Mouse (Mus musculus): ENCODE measurements around the gene Ldb2.

The Ldb2 gene

DNA sequence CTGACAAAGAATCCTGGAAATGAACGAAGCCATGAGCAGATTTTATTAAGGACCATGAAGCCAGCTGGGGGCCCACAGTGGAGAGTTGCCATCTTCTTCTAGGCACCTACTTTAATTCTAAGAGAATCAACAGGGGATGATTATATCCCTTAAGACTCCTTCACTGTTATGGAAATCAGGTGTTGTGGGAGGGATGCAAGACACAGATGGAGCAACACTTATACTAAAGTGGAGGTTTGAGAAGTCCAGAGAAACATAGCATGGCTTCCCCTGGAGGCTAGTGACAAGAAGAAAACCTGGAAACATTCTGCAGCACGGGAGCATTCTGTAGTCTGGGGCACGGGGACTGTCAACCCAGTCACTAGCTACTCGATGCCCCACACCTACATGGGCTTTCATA is 85.0 kb downstream of the Ldb2 start:
- no peak for DNase-seq

DNA sequence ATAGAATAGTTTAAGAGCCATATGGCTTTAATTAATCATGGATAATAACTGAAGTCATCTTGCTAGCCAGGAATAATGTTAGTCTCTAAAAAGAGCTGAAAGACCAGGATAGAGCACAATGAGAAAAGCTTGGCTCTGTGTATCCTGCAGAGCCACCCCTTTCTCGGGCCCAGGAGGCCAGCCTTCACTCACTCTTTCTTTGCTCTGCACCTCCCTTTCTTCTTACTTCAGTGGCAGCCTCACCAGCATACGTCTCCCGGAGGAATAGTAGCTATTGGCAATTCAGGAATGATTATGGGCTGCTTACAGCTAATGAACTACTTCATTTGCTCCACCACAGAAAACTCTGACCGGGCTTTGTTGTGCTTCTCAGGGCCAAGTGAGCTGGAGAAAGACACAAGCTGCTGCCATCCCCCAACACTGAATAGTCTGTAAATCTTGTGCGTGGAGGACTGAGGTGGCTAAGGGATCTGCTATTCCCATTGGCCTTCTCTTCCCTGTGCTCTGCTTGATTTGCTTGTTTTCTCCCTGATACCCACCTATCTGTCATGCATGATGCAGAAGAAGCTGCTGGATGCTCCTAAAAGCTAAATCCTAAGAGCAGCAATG is 86.2 kb downstream of the Ldb2 start:
- no peak for DNase-seq

DNA sequence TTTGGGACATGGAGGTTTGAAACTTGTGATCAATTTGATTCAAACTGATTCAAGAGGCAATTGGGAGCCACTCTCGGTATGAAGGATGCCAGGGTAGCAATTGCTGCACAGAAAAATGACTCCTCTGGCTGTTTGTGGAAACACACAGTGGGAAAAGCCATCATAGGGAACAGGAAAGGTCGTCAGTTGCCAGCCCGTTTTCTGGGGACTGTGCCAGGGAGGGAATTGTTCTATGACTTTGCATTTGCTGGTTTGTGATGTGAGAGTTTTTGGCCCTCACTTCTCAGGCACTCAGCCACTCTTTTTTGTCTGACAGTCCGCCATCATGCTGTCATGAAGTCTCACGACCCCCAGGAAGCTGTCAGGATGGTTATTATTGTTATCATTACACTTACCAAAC is 88.3 kb downstream of the Ldb2 start:
- no peak for DNase-seq

DNA sequence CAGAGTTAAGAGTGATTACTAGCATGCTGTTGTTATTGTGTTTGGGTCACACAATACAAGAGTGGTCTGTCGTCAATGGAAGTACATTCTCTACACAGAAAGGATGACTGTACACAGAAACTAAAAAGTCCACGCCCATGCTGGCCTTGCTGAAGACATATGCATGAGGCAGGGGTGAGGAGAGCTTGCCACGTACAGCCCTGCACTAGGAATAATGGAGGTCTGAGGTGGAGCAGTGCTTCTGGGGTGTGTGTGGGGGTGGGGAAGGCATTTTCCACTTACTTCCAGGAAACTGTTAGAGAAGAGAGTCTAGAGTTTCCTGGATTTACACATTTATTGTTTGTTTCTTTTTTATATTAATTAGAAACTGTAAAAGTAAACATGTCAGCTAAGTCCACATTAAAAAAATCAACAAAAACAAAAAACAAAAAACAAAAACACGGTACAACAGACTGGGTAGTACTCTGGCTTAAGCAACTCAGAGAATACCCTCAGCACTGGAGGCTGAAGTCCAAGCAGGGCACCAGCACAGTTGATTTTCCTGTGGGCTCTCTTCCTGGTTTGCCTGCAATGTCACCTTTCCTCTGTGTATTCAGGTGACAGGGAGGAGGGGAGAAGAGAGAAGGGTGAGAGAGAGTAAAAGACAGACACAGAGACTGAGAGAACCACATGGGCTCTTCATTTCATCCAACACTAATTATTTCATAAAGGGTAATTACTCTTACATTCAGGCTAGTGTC is 89.2 kb downstream of the Ldb2 start:
- no peak for DNase-seq

DNA sequence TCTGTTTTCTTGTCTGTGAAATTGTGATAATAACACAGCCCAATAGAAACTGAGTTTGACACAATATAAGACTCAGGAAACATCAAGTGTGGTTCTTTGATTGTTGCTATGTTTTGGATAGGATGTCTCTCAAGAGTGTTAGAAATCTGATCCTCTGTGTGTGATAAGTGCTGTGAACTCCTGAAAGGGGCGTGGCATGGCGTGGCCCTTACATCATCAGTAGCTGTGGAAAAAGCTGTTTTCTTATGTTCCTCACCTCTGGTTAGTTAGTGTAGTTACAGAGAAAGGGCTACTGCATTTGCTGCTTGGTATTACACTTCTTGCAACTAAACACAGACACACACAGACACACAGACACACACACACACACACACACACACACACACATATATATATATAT is 90.2 kb downstream of the Ldb2 start:
- DNase-seq = no peak

DNA sequence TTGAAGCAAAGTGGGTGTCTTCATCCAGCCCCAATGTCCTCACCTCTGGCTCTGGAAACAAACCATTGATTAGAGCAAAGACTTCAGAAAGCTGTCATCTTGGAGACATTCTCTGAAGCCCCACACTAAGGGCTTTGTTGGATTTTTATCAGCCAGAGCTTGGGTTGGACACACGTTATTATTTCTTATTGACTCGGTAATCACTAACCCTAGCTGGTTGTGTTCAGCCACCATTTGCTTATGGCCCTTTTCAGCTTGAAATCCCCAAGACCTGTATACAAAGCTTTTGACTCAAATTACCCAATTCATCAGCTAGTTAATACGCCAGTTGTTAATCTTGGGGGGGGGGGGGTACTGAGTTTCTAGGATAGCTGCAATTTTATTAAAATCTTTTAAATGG is 91.5 kb downstream of the Ldb2 start:
- DNase-seq = no peak

DNA sequence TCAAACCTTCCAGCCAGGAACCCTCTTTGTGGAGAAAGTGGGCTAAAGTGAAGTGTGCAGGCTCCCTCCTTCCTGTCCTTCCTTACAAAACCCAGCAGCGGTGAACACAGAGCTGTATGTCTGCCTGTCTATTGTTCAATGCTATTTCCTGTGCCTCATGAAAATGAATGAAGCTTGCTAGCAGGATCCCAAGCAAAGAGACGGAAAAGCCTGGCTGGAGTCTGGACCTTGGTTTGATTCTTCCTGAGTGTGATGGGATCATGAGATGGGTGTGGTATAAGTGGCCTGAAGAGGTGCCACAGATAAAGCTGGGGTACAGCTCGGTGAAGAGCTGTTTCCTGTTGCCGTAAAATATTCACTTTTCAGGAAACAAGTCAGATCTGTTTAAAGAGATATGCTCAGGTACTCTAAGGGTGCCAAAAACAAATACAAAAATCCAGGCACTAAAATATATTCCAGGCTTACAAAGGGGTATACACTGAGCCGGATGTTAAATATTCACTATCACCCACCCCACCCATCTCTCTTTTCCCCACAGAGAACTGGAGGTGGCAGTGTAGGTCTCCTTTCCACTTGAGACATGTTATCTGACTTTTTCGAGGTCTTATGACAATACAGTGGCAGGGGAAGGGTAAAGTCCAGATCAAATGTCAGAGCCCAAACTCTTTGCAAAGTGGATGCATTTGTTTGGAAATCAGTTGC is 92.3 kb downstream of the Ldb2 start:
- no peak for DNase-seq

DNA sequence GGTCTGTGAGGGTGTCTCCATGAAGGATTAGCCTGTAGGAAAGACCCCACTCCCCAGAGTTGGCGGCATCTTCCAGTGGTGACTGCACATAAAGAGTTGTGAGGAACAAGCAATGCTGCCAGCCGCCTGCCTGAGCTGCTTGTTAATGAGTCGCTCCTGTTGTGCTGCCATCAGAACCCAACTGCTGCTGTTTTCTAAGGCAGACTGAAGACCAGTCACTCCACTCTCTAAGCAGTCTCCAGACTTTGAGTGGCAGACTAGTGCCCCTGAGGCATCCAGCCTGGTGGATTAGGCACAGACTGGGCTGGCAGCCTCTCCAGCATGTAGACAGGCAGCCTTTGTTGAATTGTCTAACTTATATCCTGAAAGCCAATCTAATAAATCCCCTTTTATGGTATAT is 101.5 kb downstream of the Ldb2 start:
- DNase-seq = no peak

DNA sequence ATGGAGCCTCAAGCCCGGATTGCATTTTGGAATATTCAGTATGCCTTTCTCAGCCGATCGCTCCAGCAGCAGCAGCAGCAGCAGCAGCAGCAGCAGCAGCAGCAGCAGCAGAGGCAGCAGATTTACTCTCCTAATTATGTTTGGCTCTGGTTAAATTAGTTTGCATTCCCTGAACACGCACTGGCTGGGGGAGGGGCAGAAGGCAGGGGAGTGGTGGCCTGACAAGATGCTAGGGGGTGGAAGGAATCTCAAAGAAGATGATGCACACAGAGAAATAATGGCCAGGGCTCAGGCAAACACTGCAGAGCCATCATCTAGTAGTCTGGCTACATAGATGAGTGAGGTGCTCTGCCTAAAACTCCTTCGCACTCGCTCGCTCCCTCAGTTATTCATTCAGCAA is 102.9 kb downstream of the Ldb2 start:
- DNase-seq = no peak

DNA sequence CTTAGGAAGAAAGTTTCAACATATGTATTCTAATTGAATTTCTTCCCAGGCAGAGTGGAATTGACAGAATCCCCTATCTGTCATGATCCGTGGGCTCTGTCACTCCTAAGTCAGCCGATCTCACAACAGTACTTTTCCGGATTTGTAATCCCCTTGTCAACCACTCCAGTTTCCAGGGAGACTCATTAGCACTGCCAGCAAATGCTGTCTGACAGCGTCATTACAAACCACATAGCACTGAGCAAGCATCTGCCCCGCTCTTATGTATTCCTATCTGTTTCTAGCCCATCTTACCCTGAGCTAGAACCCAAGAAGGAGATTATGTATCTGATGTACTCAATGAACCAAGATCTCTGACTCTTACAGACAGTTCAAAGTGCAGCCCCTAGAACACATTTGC is 105.8 kb downstream of the Ldb2 start:
- no peak for DNase-seq

DNA sequence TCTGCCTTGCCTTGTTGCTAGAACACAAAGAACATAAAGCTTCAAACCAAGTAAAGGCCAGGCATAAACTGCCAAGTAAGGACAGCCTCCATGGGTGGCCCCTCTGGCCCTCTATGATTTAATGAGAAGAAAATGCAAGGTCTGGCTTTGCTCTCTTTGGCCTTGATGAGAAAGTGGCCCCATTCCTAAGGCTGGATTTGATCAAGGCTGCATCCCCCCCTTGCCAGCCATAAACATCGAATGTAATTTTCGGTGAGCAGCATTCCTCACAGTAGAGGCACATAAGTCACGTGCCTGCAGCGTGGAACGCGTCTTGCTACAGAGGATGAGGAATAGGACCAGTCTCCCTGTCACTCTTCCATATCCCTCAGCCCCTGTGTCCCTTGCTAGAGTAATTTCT is 113.1 kb downstream of the Ldb2 start:
- DNase-seq = no peak

DNA sequence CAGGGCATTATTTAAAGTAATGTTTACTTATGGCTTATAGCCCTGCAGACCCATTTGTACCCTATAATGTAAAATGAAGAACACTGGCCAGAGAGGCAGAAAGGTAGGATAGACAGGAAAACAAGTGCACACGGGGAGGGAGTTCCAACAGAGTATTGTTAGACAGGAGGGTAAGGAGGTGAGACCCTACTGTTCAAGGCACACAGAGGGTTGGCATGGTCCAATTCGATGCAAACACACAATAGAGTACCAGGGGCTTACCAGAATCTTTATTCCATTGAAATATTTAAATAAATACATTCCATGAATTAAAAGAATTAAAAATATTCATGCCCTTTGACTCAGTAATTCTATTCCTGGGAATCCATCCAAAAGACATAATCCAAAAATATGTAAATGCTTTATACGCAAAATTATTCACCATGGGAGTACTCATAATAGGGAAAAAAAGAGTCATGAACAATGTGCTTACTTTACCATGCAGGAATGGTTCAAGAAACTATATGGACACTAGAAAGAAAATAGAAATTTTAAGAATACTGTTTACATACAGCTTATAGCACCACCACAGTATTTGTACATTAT is 118.3 kb downstream of the Ldb2 start:
- DNase-seq = no peak

DNA sequence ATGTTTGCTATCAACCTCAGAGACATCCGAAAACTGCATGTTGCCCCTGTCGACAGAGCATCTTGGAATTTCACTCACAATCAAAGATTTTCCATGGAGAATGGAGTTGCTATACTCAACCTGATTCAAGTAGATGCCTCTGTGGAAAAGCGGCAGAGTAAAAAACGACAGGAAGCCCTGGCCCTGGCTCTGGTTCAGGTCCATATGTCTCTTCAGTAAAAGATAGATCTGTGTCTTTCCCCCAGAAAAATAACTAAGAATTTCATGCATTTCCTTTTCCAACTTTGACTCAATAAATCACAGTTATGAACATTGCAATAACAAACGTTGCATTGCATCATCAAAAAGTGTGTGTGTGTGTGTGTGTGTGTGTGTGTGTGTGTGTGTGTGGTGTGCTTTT is 121.7 kb downstream of the Ldb2 start:
- DNase-seq = no peak

DNA sequence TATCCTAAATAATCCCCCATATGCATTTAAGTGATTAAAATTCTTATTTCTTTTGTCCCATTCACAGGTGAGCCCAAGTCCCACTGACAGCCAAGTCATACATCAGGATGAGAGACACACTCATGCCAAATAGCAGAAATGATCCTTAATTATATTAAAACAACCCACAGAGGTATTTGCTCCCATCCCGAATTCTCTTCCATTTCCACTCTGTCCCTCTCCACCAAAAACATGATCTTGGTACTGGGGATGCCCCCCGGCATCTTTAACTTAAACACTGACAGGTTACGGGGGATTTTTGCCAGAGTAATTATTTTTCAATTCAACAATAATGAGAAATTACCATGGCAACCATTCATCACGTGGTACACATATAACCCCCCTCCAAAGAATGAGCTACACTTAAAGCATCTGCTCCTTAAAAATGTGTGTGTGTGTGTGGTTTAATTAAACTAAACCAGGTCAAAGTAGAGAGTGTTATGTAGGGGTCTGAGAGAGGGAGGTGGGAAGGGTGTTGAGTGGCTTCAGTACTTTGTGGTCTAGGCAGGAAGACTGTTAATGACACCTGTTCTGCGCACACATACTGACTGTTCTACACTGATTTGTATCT is 123.2 kb downstream of the Ldb2 start:
- no peak for DNase-seq

DNA sequence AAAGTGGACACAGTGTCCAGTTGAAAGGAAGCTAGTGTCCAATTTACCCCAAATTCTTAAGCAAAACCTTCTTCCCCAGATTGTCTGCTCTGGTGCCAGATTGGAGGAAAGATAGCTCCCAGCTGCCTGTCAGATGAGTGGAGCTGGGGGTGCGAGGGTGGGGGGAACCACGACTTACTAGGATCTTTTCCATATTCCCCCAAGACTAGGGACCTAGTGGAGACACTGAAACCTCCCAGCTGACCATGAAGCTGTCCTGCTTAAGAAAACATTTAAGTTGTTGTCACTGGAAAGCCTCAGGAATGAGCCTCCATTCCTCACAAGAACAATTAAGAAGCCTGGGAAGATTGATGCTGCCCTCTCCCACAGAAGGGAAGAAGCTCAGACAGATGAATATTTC is 129.1 kb downstream of the Ldb2 start:
- DNase-seq = no peak

DNA sequence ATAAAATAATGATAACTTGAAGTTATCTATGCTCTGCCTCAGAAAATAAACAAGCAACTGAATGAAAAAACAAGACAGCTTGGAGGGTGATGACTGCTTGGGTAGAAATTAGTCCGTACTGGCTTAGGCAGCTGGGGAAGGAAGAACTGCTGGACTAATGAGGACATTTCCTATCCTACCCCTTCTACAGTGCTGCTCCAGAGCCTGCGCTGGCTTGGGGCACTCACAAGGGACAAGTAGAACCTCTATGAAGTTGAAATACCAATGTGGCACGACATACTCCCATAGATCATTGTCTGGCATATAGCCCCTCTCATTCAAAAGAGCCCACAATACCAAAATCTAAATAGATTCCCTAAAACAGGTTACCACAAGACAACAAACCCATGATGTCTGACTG is 131.6 kb downstream of the Ldb2 start:
- no peak for DNase-seq

DNA sequence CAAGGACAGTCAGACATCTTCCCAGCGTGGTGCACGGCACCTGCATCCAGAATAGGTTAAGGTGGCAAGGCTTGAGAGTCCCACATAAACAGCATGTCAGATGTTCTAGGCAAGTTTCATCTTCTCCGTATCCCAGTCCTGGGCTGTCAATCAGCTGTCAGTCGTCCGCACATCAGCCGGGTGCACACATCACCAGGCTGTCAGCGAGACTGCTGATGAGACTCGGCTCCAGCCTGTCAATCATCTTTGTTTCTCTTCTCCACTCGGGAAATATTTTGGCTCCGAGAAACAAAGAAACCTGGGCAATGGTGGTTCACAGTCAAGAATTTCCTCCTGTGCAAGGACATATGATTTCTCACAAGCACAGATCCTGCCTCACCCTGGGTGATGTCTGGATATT is 132.1 kb downstream of the Ldb2 start:
- no peak for DNase-seq

DNA sequence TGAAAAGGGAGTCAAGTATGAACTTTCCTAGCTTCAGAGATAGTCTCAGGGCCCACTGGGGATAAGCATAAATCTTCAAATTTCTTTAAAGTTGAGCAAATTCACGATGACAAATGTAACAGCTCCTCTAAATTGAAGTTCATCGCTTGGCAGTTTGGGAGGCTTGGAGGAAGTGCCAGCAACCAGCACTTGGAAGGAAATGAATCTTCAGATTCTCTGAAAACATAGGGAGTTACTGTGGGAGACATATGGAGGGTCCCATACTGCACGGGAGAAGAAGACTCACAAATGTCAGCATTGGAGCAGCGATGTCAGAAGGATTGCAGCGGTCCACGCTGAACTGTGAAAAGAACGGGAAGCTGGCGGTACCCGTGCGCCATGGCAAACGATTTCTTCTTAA is 139.8 kb downstream of the Ldb2 start:
- DNase-seq = no peak

DNA sequence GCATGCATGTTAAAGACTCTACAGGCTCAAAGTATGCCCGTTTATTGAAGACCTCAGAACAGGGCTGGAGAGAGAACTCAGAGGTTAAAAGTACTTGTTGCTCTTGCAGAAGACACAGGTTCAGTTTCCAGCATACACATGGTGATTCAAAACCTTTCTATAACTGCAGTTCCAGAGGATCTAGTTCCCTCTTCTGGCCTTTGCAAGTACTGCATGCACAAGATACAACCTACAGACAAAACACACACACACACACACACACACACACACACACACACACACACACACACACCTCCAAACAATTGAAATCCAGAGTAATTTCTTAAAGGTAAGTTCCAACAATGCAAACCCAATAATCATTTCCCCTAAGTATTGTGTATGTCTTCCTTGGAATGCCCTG is 142.8 kb downstream of the Ldb2 start:
- DNase-seq = no peak

DNA sequence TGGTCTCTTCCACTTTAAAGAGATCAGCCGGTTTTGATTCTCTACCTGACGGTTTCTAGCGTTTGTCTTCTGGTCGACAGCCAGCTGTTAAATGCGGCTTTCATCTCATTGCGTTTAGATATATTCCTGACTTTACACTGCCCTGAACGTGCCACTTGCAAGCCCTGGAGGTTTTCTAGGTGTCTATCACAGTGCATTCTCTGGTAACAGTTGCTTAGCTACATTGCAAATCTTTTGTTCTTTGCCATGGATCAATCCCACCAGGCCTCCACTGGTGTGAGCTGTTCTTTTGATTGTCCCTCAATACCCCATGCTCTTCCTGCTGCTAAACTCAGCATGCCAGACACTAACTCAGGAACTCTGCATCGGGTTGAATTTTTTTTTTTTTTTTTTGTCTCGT is 145.1 kb downstream of the Ldb2 start:
- no peak for DNase-seq

DNA sequence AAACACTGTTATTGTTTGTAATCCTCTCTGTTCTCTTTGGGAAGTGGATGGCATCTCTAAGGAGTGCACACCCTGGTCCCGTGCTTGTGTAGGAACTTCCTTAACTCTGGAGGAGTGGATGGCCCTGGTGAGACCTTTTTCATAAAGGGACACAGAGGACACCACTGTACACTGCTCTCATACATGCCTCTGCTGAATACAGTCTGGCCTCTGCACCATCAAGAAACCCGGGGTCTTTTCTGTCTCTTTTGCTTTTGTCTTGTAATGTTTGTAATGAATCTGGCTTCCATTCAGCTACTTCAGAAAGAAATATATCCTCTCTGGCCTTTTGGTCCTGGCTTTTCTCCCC is 152.7 kb downstream of the Ldb2 start:
- DNase-seq = no peak

DNA sequence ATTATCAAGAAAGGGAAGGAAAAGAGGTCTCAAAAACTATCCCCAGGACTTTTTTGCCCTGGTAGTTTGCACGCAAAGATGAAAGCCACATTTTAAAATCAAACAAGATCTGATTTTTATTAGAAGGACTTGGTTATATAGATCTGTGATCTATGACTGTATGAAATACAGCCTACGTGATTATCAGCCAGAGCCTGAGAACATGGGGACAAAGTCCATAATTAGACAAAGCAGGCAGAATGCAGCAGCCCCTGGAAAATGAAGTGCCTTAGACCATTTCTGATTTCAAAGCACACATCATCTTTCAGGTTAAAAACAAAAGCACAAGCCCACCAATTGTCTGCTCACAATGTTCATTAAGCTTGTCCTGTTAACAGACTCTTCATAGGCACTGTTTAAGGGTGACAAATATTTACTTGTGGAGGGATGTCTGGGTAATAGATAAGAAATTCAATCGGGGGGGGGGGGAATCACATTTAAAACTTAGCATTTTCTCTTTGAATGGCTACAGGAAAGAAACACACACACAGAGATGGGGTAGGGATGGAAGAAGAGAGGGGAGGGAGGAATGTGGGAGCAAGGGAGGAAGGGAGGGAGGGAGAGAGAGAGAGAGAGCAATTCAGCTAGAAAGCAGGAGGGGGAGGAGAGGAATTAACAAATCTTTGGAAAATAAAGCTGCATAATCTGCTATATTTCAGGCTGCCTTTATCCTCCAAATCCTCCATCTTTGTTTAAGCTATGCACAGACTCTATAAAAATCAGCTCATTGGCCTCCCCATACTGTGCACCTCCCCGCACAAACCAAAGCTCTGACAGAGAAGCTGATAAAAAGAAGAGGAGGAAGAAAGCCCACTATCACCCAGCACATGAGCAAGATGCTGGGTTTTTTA is 153.3 kb downstream of the Ldb2 start:
- no peak for DNase-seq

DNA sequence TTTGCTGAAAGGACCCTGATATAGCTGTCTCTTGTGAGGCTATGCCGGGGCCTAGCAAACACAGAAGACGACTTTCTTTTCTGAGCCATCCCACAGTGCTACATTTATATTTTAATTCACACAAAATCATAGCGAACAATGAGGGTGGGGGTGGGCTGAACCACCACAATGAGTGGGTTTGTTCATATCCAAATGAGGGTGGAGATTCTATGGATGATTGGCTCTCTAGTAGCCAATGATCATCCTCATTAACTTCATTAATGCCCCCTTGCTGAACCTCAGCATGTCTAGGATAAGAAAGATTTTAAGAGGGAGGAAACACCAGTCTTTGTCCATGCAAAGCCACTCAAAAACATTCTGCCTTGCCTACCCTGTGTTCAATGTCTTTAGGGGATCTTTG is 156.4 kb downstream of the Ldb2 start:
- DNase-seq = no peak

Measured in cerebellum, adult 9-11 months (tissue).